Mouse (Mus musculus) lung, embryonic 16.5 days (tissue): ENCODE measurements around the gene Cacnb4. TPM values are rescaled to one million over a fixed set of nuclear protein-coding genes. Genes with fewer than 3 reads are reported as not detected.

Source experiments
- ATAC-seq: fragments of 200-750 bp; cut with Nextera tagmentation; 2 replicates; pipeline ENCODE4 v1.8.0; 2017; ENCODE audit warnings: low read depth, mild to moderate bottlenecking, moderate library complexity
- H3K27ac ChIP-seq: fragments of 300-500 bp; sonication (generic); 2 replicates; pipeline ENCODE4 v1.5.1; 2014; ENCODE audit warnings: mild to moderate bottlenecking, control low read depth, low read length
- H3K27me3 ChIP-seq: fragments of 300-500 bp; sonication (generic); 2 replicates; pipeline ENCODE4 v1.6.1; 2014; ENCODE audit warnings: low read depth, low read length, mixed read lengths; ENCODE audit not compliant: control insufficient read depth, insufficient read depth
- H3K36me3 ChIP-seq: fragments of 300-500 bp; sonication (generic); 2 replicates; pipeline ENCODE4 v1.6.1; 2014; ENCODE audit warnings: low read length; ENCODE audit not compliant: control insufficient read depth, insufficient read depth
- H3K4me1 ChIP-seq: fragments of 300-500 bp; sonication (generic); replicated peaks from 2 replicates; pipeline ENCODE4 v1.6.1; 2014; ENCODE audit warnings: low read length, mixed read lengths; ENCODE audit not compliant: control insufficient read depth, insufficient read depth
- H3K4me2 ChIP-seq: fragments of 300-500 bp; sonication (generic); 2 replicates; pipeline ENCODE4 v1.6.1; 2014; ENCODE audit warnings: low read depth, low read length, control low read depth
- H3K4me3 ChIP-seq: fragments of 300-500 bp; sonication (generic); 2 replicates; pipeline ENCODE4 v1.5.1; 2014; ENCODE audit warnings: mild to moderate bottlenecking, low read length, control low read depth
- H3K9ac ChIP-seq: fragments of 300-500 bp; sonication (generic); 2 replicates; pipeline ENCODE4 v1.6.1; 2014; ENCODE audit warnings: low read length, control low read depth
- H3K9me3 ChIP-seq: fragments of 300-500 bp; sonication (generic); 2 replicates; pipeline ENCODE4 v1.6.1; 2016; ENCODE audit warnings: low read length; ENCODE audit not compliant: control insufficient read depth
- WGBS: fragments of 180-500 bp; shearing (Covaris S2); extraction: QIAGEN DNeasy Blood & Tissue Kit; methylation state at CpG from one replicate; pipeline ENCODE4 v1.1.7; 2014; 5-methylcytosine and 5-hydroxymethylcytosine counted together
- polyA plus RNA-seq: library from polyadenylated mRNA; unstranded; fragments of >200 nt; fragmentation: Nextera tagmentation; extraction: Ambion mirVana; gene quantifications from 2 replicates; pipeline ENCODE4 v1.2.1, GENCODE M21; 2015

Cacnb4 gene
- polyA plus RNA-seq, 1 experiment from 2014 or later = 1.1 TPM

GRCm38 (mm10) chr2:52419295-52419694, 257.3 kb downstream of the Cacnb4 start:
- H3K9me3 ChIP-seq = no peaks in the 10 kb centered on the region
- WGBS = 61% methylated on average over 6 of the region's 6 CpGs
- H3K4me2 ChIP-seq = no peak overlapping the region
- H3K27me3 ChIP-seq = no peaks in the 10 kb centered on the region
- H3K4me3 ChIP-seq = no peak overlapping the region
- H3K27ac ChIP-seq = no peak overlapping the region
- no peak for ATAC-seq
- peaks cover 20% of the 10 kb centered on the region for H3K4me1 ChIP-seq
- no peak overlapping the region for H3K9ac ChIP-seq
- H3K36me3 ChIP-seq = peaks cover 16% of the 10 kb centered on the region

GRCm38 (mm10) chr2:52412524-52413037, 264.1 kb downstream of the Cacnb4 start:
- peaks cover 58% of the 10 kb centered on the region for H3K36me3 ChIP-seq
- H3K4me3 ChIP-seq = no peak overlapping the region
- H3K4me2 ChIP-seq = no peak overlapping the region
- no peak for ATAC-seq
- no peak overlapping the region for H3K27ac ChIP-seq
- 94% methylated on average over 5 of the region's 5 CpGs for WGBS
- H3K9ac ChIP-seq = no peak overlapping the region
- H3K4me1 ChIP-seq = no peaks in the 10 kb centered on the region
- no peaks in the 10 kb centered on the region for H3K27me3 ChIP-seq
- H3K9me3 ChIP-seq = peaks cover 17% of the 10 kb centered on the region

- H3K36me3 ChIP-seq = peaks cover 53% of the 10 kb centered on the region
- H3K4me2 ChIP-seq = no peak overlapping the region
- H3K27ac ChIP-seq = no peak overlapping the region
- no peaks in the 10 kb centered on the region for H3K27me3 ChIP-seq
- no peak for ATAC-seq
- no peaks in the 10 kb centered on the region for H3K4me1 ChIP-seq
- 73% methylated on average over 1 of the region's 1 CpGs for WGBS
- H3K9ac ChIP-seq = no peak overlapping the region
- no peak overlapping the region for H3K4me3 ChIP-seq
- H3K9me3 ChIP-seq = peaks cover 17% of the 10 kb centered on the region
Measured at GRCm38 (mm10) chr2:52406480-52406879, 270.2 kb downstream of the Cacnb4 start.

DNA sequence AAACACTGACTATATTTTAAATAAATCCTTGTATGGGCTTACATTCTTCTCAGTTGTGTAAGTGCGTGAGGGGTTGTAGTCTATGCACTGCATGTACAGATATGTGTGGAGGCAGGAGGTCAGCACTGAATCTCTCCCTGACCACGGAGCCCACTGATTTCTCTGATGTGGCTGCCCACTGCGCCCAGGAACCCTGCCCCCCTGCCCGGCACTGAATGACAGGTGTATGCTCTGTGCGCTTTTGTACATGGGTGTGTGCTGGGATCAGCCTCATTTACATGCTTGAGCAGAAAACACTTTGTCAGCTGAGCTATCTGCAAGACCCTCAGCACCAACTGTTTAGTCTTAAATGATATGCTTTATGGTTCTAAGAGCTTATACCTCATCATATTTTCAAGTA, 271.4 kb downstream of the Cacnb4 start:
- Histone ChIP-seq H3K4me3 (no peak overlapping the region), H3K4me1 (no peaks in the 10 kb centered on the region), H3K27ac (no peak overlapping the region), H3K36me3 (peaks cover 42% of the 10 kb centered on the region), H3K9ac (no peak overlapping the region), H3K9me3 (peaks cover 7% of the 10 kb centered on the region), H3K27me3 (no peaks in the 10 kb centered on the region), H3K4me2 (no peak overlapping the region)
- WGBS = 90% methylated on average over 5 of the region's 5 CpGs
- no peak for ATAC-seq

- Histone ChIP-seq H3K27ac (no peak overlapping the region), H3K9me3 (no peaks in the 10 kb centered on the region), H3K27me3 (no peaks in the 10 kb centered on the region), H3K9ac (no peak overlapping the region), H3K4me1 (no peaks in the 10 kb centered on the region), H3K4me2 (no peak overlapping the region), H3K36me3 (peaks cover 4% of the 10 kb centered on the region; the same call in 1 of the 2 replicates), H3K4me3 (no peak overlapping the region)
- ATAC-seq = no peak
- WGBS = 75% methylated on average over 5 of the region's 5 CpGs
Measured at GRCm38 (mm10) chr2:52394529-52394928, 282.1 kb downstream of the Cacnb4 start.

- Histone ChIP-seq H3K9ac (no peak overlapping the region), H3K4me2 (no peak overlapping the region), H3K27me3 (no peaks in the 10 kb centered on the region), H3K9me3 (no peaks in the 10 kb centered on the region), H3K4me1 (peaks cover 6% of the 10 kb centered on the region), H3K36me3 (no peaks in the 10 kb centered on the region), H3K4me3 (no peak overlapping the region), H3K27ac (no peak overlapping the region)
- ATAC-seq = no peak
- 66% methylated on average over 2 of the region's 2 CpGs for WGBS
Measured at GRCm38 (mm10) chr2:52390415-52390975, 286.1 kb downstream of the Cacnb4 start.

DNA sequence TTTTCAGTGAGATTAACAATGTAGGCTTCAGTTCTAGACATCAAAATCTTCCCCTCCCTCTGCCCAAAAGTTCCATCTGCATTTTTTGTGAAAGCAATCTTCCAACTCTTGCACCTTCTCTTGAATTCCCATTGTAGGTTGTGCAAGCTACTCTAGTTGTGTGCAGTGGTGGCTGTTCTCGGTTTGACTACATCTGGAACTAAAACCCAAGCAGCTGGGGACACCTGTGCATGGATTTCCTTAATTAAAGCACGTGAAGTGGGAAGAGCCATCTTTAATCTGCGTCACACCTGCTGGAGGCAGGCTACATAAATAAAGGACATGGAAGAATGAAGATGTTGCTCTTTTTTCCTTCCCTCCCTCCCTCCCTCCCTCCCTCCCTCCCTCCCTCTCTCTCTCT, 286.7 kb downstream of the Cacnb4 start:
- no peaks in the 10 kb centered on the region for H3K36me3 ChIP-seq
- H3K4me1 ChIP-seq = peaks cover 6% of the 10 kb centered on the region
- H3K4me2 ChIP-seq = no peak overlapping the region
- no peak for ATAC-seq
- H3K27me3 ChIP-seq = no peaks in the 10 kb centered on the region
- no peak overlapping the region for H3K4me3 ChIP-seq
- no peaks in the 10 kb centered on the region for H3K9me3 ChIP-seq
- no peak overlapping the region for H3K9ac ChIP-seq
- no peak overlapping the region for H3K27ac ChIP-seq
- WGBS = 53% methylated on average over 3 of the region's 3 CpGs

- Histone ChIP-seq H3K9me3 (no peaks in the 10 kb centered on the region), H3K27me3 (no peaks in the 10 kb centered on the region), H3K36me3 (no peaks in the 10 kb centered on the region), H3K27ac (no peak overlapping the region; the same call in 1 of the 2 replicates), H3K4me2 (peak overlapping the region; percentile 21; the same call in 1 of the 2 replicates), H3K4me1 (peaks cover 6% of the 10 kb centered on the region), H3K4me3 (no peak overlapping the region), H3K9ac (no peak overlapping the region)
- no peak for ATAC-seq
- WGBS = 39% methylated on average over 6 of the region's 6 CpGs
Measured at GRCm38 (mm10) chr2:52386451-52386850, 290.2 kb downstream of the Cacnb4 start.

DNA sequence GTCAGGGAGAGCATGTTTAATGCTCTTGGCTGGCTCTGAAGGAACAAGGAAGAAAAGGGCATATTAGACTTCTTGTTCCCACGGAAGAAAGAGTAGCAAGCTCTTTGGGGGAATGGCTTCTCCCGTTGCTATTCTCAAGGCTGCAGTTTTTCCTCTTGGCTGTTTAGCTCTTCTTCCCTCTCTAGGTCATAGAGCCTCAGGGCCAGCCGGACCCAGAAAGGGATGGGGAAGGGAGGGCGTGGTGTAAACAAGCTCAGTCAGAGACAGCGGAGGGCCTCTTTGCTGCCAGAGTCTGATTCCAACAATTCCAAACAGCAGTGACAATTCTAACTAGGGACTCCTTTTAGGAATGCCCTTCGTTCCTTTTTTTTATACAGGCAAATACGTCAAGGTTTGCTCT, 290.6 kb downstream of the Cacnb4 start:
- Histone ChIP-seq H3K36me3 (no peaks in the 10 kb centered on the region), H3K27ac (peak overlapping the region; percentile 48), H3K4me1 (peaks cover 6% of the 10 kb centered on the region), H3K4me2 (peak overlapping the region; percentile 21; the same call in 1 of the 2 replicates), H3K9ac (no peak overlapping the region), H3K27me3 (no peaks in the 10 kb centered on the region), H3K4me3 (no peak overlapping the region), H3K9me3 (no peaks in the 10 kb centered on the region)
- ATAC-seq = peak; percentile 78
- WGBS = 24% methylated on average over 7 of the region's 7 CpGs
